Mouse (Mus musculus): ENCODE measurements at regions not wholly inside any gene's neighbourhood (a gene's known extent, or its start where the extent isn't known, plus 50 kb on each side); places are given as distances from the start of the nearest gene placed in this dataset.

DNA sequence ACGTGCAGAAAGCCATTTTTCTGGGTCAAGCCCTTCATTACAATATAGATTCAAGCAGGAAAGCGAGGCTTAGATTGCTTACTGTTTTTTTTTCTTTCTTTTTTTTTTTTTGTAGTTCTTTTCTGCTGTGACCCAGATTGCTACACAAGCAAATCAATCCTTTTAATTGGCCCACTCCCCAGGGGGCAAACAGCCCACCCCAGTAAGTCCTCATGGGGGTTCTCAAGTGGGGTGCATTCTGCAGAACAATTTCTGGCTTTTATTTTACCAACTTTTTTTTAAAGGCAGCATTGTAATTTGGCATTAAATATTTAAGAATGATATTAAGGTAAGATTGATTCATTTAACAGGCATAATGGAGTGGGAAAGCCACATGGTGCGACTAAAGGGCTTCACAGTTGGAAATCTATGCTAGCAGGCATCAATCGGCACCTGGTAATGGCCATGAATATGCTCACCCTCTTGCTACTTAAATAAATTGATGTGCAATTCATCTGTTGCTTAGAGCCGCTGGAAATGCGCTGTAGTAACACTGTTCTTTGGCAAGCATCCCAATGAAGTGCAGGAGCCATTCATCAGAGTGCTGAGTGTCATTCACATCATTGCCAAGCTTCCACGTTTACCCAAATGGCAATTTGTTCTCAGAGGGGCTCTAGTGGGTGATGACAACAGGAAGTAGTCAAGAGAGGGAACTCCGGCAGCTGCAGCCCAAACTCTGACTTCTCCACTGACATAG, 236.3 kb upstream of the Arhgap42 start:
- TF ChIP-seq CTCF (IDR thresholded peaks at IDR 0.05) (no peak), EP300 (IDR thresholded peaks at IDR 0.05) (no peak)

All from lung, postnatal 0 days (tissue).